Mouse (Mus musculus): ENCODE measurements at regions not wholly inside any gene's neighbourhood (a gene's known extent, or its start where the extent isn't known, plus 50 kb on each side); places are given as distances from the start of the nearest gene placed in this dataset.

DNA sequence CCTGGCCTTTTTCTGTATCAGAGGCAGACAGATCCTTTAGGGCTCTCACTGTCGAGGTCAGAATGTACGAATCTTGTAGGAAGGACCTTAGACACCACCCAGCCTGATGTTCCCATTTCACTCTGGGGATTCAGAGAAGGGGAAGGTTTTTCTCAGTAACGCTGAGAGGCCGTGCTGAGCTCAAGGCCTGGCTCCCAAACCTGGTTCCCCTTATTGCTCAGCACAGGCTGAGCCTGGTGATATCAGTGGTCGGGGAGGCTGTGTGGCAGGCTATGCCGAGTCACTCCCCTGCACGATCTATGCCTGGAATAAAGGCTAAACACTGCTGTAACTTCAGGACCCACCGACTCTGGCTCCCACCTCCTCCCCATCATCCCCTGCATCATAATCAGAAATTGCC is 154.6 kb upstream of the Mrps10 start:
- no peak for TF ChIP-seq CTCF (IDR thresholded peaks at IDR 0.05; ENCODE audit: low read depth, low read length)
- TF ChIP-seq TAL1 (conservative IDR thresholded peaks at IDR 0.05; ENCODE audit: low read depth, low read length), result no peak
- TF ChIP-seq POLR2AphosphoS5 (IDR thresholded peaks at IDR 0.05; ENCODE audit: insufficient replicate concordance, low read depth, low read length), result no peak
- TF ChIP-seq GATA1 (IDR thresholded peaks at IDR 0.05; ENCODE audit: borderline replicate concordance, low read length), result no peak
- no peak for TF ChIP-seq GATA2 (IDR thresholded peaks at IDR 0.05; ENCODE audit: borderline replicate concordance, low read depth, low read length)
